Mouse (Mus musculus): ENCODE measurements around the gene Tead3. TPM values are rescaled to one million over a fixed set of nuclear protein-coding genes. Genes with fewer than 3 reads are reported as not detected.
A peak's percentile ranks its signal among the peaks of the same experiment; 100 is the strongest.

Gene Tead3
- 1 to 10 TPM; 2.0 to 2.4 TPM for total RNA-seq (2021)
- long read RNA-seq, partial matches to known transcripts: 0 of 1 reads
- long read RNA-seq, other reads (novel, unspliced or antisense): 1 of 1 reads

GRCm38 (mm10) chr17:28350466-28351352 lies at the start of gene Tead3:
Tead3 (minus strand) TSS chr17:28350817.
- DNase-seq (ENCODE audit: low spot score in 2 of 2): peak in 1 of 2 experiments; percentile 30

GRCm38 (mm10) chr17:28394994-28395393 lies 44.4 kb upstream of the Tead3 start:
- DNase-seq (ENCODE audit: low spot score in 2 of 2): no peak

GRCm38 (mm10) chr17:28394051-28394765 lies 43.6 kb upstream of the Tead3 start:
- no peak for DNase-seq (ENCODE audit: low spot score in 2 of 2)

GRCm38 (mm10) chr17:28391568-28392432 lies 41.2 kb upstream of the Tead3 start:
- DNase-seq (ENCODE audit: low spot score in 2 of 2): no peak

GRCm38 (mm10) chr17:28388534-28388933 lies 37.9 kb upstream of the Tead3 start:
- DNase-seq (ENCODE audit: low spot score in 2 of 2): no peak

GRCm38 (mm10) chr17:28386150-28386905 lies 35.7 kb upstream of the Tead3 start:
- DNase-seq (ENCODE audit: low spot score in 2 of 2): peak; percentile 73 to 89

- no peak for DNase-seq (ENCODE audit: low spot score in 2 of 2)
Measured at GRCm38 (mm10) chr17:28384298-28384697, 33.7 kb upstream of the Tead3 start.

- no peak for DNase-seq (ENCODE audit: low spot score in 2 of 2)
Measured at GRCm38 (mm10) chr17:28380255-28380654, 29.6 kb upstream of the Tead3 start.

- DNase-seq (ENCODE audit: low spot score in 2 of 2): no peak
Measured at GRCm38 (mm10) chr17:28375592-28376061, 25.0 kb upstream of the Tead3 start.

- no peak for DNase-seq (ENCODE audit: low spot score in 2 of 2)
Measured at GRCm38 (mm10) chr17:28374494-28374893, 23.9 kb upstream of the Tead3 start.

- DNase-seq (ENCODE audit: low spot score in 2 of 2): no peak
Measured at GRCm38 (mm10) chr17:28373821-28374220, 23.2 kb upstream of the Tead3 start.

- DNase-seq (ENCODE audit: low spot score in 2 of 2): no peak
Measured at GRCm38 (mm10) chr17:28371941-28372340, 21.3 kb upstream of the Tead3 start.

- DNase-seq (ENCODE audit: low spot score in 2 of 2): no peak
Measured at GRCm38 (mm10) chr17:28371286-28371685, 20.7 kb upstream of the Tead3 start.

- no peak for DNase-seq (ENCODE audit: low spot score in 2 of 2)
Measured at GRCm38 (mm10) chr17:28369056-28369455, 18.4 kb upstream of the Tead3 start.

GRCm38 (mm10) chr17:28368449-28368848 lies 17.8 kb upstream of the Tead3 start:
- peak in 1 of 2 experiments; percentile 65 for DNase-seq (ENCODE audit: low spot score in 2 of 2)

- no peak for DNase-seq (ENCODE audit: low spot score in 2 of 2)
Measured at GRCm38 (mm10) chr17:28365122-28365521, 14.5 kb upstream of the Tead3 start, which contains the start of gene Tulp1. Tulp1 (minus strand) TSS chr17:28365222.

GRCm38 (mm10) chr17:28363507-28363906 lies 12.9 kb upstream of the Tead3 start:
- no peak for DNase-seq (ENCODE audit: low spot score in 2 of 2)

- DNase-seq (ENCODE audit: low spot score in 2 of 2): no peak
Measured at GRCm38 (mm10) chr17:28362653-28363292, 12.2 kb upstream of the Tead3 start.

- no peak for DNase-seq (ENCODE audit: low spot score in 2 of 2)
Measured at GRCm38 (mm10) chr17:28361921-28362652, 11.5 kb upstream of the Tead3 start.

Data from layer of hippocampus, adult 18-20 months (tissue).